Comparison of ENCODE assay signal across 8 mouse cellular contexts in the genomic region with DNA sequence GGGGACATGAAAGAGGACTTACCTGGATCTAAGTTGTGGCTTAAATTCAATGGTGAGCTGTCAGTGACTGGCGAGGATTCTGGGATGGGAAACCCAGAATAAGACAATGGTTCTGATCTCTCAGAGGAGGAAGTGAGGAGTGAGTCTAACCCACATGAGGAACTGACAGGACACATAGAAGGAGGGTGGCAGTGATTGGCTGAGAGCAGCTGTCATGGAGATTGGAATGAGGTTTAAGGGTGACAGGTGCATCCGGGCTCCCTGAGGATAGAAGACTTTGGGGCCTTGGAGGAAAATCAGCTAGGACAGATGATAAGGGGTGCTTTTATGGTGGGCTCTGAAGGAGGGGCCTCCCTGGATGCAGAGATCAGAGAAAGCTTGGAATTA. TPM values are rescaled to one million over a fixed set of nuclear protein-coding genes. Genes with fewer than 3 reads are reported as not detected.
DNase-seq lines count a peak whose midpoint lies in the region; ATAC-seq and TF ChIP-seq lines count a peak whose summit lies in the region.

A gene (minus strand): TSS at position 105 of the 387 bp plus-strand sequence.

- peak within 1 kb of the TSS; percentile 87 for H3K4me3 ChIP-seq in left cerebral cortex, adult 2 months
- H3K4me3 ChIP-seq in brown adipose tissue, adult 24 weeks (ENCODE audit: insufficient read depth, low read depth, low read length): peak within 1 kb of the TSS; percentile 66
- H3K4me3 ChIP-seq in hindbrain, embryonic 11.5 days (ENCODE audit: low read depth, low read length): peak within 1 kb of the TSS; percentile 69
- H3K4me3 ChIP-seq in midbrain, embryonic 10.5 days: peak within 1 kb of the TSS; percentile 68
- H3K4me3 ChIP-seq in cerebellum, adult 2 months (replicated peaks; ENCODE audit: insufficient read depth, low read depth, low read length): no peak within 1 kb of the TSS

- no peak for TF ChIP-seq CTCF in left cerebral cortex, adult 2 months (IDR thresholded peaks at IDR 0.05)
- no peak for TF ChIP-seq CTCF in cerebellum, adult 2 months (IDR thresholded peaks at IDR 0.05; ENCODE audit: borderline replicate concordance, insufficient read depth, low read depth, low read length)

- no peaks in the 10 kb centered on the region for H3K9me3 ChIP-seq in hindbrain, embryonic 11.5 days (ENCODE audit: control insufficient read depth, low read length)
- H3K9me3 ChIP-seq in midbrain, embryonic 10.5 days (replicated peaks): no peaks in the 10 kb centered on the region

- H3K36me3 ChIP-seq in hindbrain, embryonic 11.5 days (ENCODE audit: control insufficient read depth, insufficient read depth, low read length): no peaks in the 10 kb centered on the region
- H3K36me3 ChIP-seq in midbrain, embryonic 10.5 days: peaks cover 22% of the 10 kb centered on the region

- peak within 1 kb of the TSS; percentile 75; the same call in 1 of the 2 replicates for H3K9ac ChIP-seq in hindbrain, embryonic 11.5 days (ENCODE audit: low read depth, low read length)

- peak within 1 kb of the TSS; percentile 89 for H3K4me2 ChIP-seq in hindbrain, embryonic 11.5 days (replicated peaks; ENCODE audit: low read depth, low read length)

- DNase-seq in left cerebral cortex, adult 2 months (ENCODE audit: extremely low spot score in 1 of 2, low spot score in 2 of 2): no peak
- no peak for DNase-seq in left cerebral cortex, adult 18-20 months (ENCODE audit: low spot score in 2 of 2)
- no peak for DNase-seq in hindbrain, embryonic 11.5 days (ENCODE audit: low spot score)
- no peak for DNase-seq in midbrain, embryonic 10.5 days (ENCODE audit: low spot score)
- DNase-seq in cerebellum, adult 2 months: no peak
- DNase-seq in testis, postnatal 14 days (ENCODE audit: low spot score): no peak
- DNase-seq in cerebellum, adult 8-10 months: no peak

- 83% methylated on average over 2 of the region's 2 CpGs for WGBS in hindbrain, embryonic 11.5 days
- 80% methylated on average over 2 of the region's 2 CpGs for WGBS in midbrain, embryonic 10.5 days
- 85% methylated on average over 2 of the region's 2 CpGs for WGBS in cerebellum, adult 2 months

- TF ChIP-seq POLR2A in cerebellum, adult 2 months (IDR thresholded peaks at IDR 0.05; ENCODE audit: borderline replicate concordance, insufficient read depth, low read length): no peak

- no peaks in the 10 kb centered on the region for H3K4me1 ChIP-seq in brown adipose tissue, adult 24 weeks (ENCODE audit: control insufficient read depth, insufficient read depth, insufficient read length, low read length)
- H3K4me1 ChIP-seq in hindbrain, embryonic 11.5 days (replicated peaks; ENCODE audit: control insufficient read depth, insufficient read depth, low read length): 0 out of 2 replicates have a peak, but pooled peaks cover 4% of the 10 kb centered on the region
- peaks cover 50% of the 10 kb centered on the region for H3K4me1 ChIP-seq in midbrain, embryonic 10.5 days
- H3K4me1 ChIP-seq in cerebellum, adult 2 months (ENCODE audit: control insufficient read depth, insufficient read depth, low read length): no peaks in the 10 kb centered on the region

- ATAC-seq in hindbrain, embryonic 11.5 days (ENCODE audit: low FRiP score): no peak

- intact Hi-C loops in left cerebral cortex, adult 2 months (cut with DNase I): no loop called here

- H3K27ac ChIP-seq in left cerebral cortex, adult 2 months: no peak within 1 kb of the TSS
- H3K27ac ChIP-seq in brown adipose tissue, adult 24 weeks (replicated peaks; ENCODE audit: low read depth, low read length): peak within 1 kb of the TSS; percentile 91
- H3K27ac ChIP-seq in hindbrain, embryonic 11.5 days (ENCODE audit: low read depth, low read length): peak within 1 kb of the TSS; percentile 85; the same call in 1 of the 2 replicates
- H3K27ac ChIP-seq in midbrain, embryonic 10.5 days (replicated peaks): peak within 1 kb of the TSS; percentile 90
- H3K27ac ChIP-seq in cerebellum, adult 2 months (ENCODE audit: insufficient read depth, low read length): no peak within 1 kb of the TSS

- no peaks in the 10 kb centered on the region for H3K27me3 ChIP-seq in hindbrain, embryonic 11.5 days (ENCODE audit: control insufficient read depth, insufficient read depth, low read length)
- peaks cover 9% of the 10 kb centered on the region for H3K27me3 ChIP-seq in midbrain, embryonic 10.5 days (ENCODE audit: low read depth, poor library complexity, severe bottlenecking)
- H3K27me3 ChIP-seq in cerebellum, adult 2 months (ENCODE audit: control insufficient read depth, insufficient read depth, low read length): no peaks in the 10 kb centered on the region

RNA-seq across cellular contexts. Expression of the gene that starts here (rescaled TPM):
- total RNA-seq in left cerebral cortex, adult 2 months (2021): 1 to 10 TPM; 7.4 to 9.4 TPM
- total RNA-seq in left cerebral cortex, adult 18-20 months (2021): 1 to 10 TPM; 7.5 to 8.4 TPM
- 67.4 and 106 TPM in 2 replicates for polyA plus RNA-seq in brown adipose tissue, adult 24 weeks (2012; ENCODE audit: insufficient read depth, insufficient read length, missing spikeins)
- 9.9 and 11.2 TPM in 2 replicates for polyA plus RNA-seq in hindbrain, embryonic 11.5 days (2014; fragmentation: Nextera tagmentation; extraction: Ambion mirVana)
- 13.2 and 13.7 TPM in 2 replicates for polyA plus RNA-seq in midbrain, embryonic 10.5 days (2016; fragmentation: Nextera tagmentation; extraction: Ambion mirVana)
- 8.1 and 8.3 TPM in 2 replicates for polyA plus RNA-seq in cerebellum, adult 2 months (2012; rRNA removed)

Comparison
In these comparisons a context has a peak if more than half of its experiments do, and no peak if none do; other contexts are left out.
1. H3K27ac ChIP-seq: peak in brown adipose tissue, adult 24 weeks (single experiment), hindbrain, embryonic 11.5 days (single experiment) and midbrain, embryonic 10.5 days (single experiment); none in left cerebral cortex, adult 2 months (single experiment) and cerebellum, adult 2 months (single experiment).